Mouse (Mus musculus): ENCODE data around the gene Mbnl1.
"Not testable (repeated sequence)": the region's sequence is repeated elsewhere in the genome, so short reads cannot be mapped to it uniquely, and the experiment has no call there.

The Mbnl1 gene

DNA sequence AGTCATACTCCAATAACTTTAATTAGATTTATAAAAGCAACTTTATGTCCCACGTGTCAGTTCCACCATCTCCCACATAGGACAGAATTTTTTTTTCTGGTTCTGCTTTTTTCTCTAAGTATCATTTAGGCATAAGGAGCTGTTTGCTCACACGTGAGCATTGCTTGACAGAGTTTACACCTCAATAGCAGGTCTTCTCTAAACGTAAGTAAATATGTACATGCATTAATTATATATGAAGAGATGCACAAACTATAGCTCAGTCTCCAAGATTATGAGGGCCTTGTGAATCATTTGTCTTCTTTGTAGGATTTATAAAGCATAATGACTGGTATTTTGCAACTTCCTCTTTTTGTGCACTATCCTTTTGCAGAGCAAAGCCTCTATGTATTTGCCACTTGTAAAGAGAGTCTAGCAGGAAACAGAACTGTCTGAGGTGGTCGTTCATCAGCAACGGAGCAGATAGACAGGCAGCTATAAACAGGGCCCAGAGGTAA lies at the start of gene Mbnl1:
Gene Mbnl1, plus strand, starts transcription at position 150 of the 497 bp plus-strand sequence.
- DNase-seq (ENCODE audit: low spot score), result no peak

- DNase-seq (ENCODE audit: low spot score), result no peak
These were observed 48.5 kb upstream of the Mbnl1 start for GRCm38 (mm10) chr3:60424148-60424547.

- no peak for DNase-seq (ENCODE audit: low spot score)
These were observed 43.6 kb upstream of the Mbnl1 start for GRCm38 (mm10) chr3:60429049-60429448.

GRCm38 (mm10) chr3:60437254-60437653 lies 35.4 kb upstream of the Mbnl1 start:
- DNase-seq (ENCODE audit: low spot score), result no peak

GRCm38 (mm10) chr3:60437678-60438232 lies 34.9 kb upstream of the Mbnl1 start:
- no peak for DNase-seq (ENCODE audit: low spot score)

DNA sequence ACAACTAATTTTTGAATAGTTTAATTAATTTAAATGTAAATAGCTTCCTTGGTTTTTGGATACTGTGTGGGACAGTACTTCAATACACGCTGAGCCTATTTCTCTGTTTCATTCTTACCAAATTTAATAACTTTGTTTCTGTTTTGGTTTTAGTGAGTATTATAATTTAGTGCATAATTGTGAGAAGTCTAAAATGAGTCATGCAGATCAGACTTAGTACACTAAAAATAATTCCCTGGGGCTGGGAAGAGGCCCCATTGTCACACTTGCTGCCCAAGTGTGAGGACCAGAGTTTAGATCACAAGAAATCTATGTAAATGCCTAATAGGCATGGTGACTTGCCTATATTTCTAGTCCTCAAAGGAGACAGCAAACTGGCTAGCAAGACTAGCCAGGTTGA lies 33.9 kb upstream of the Mbnl1 start:
- DNase-seq (ENCODE audit: low spot score), result no peak

- DNase-seq (ENCODE audit: low spot score), result no peak
These were observed 10.7 kb upstream of the Mbnl1 start for GRCm38 (mm10) chr3:60461828-60462521.

GRCm38 (mm10) chr3:60468667-60469066 lies 4.0 kb upstream of the Mbnl1 start:
- DNase-seq (ENCODE audit: low spot score), result not testable (repeated sequence)

DNA sequence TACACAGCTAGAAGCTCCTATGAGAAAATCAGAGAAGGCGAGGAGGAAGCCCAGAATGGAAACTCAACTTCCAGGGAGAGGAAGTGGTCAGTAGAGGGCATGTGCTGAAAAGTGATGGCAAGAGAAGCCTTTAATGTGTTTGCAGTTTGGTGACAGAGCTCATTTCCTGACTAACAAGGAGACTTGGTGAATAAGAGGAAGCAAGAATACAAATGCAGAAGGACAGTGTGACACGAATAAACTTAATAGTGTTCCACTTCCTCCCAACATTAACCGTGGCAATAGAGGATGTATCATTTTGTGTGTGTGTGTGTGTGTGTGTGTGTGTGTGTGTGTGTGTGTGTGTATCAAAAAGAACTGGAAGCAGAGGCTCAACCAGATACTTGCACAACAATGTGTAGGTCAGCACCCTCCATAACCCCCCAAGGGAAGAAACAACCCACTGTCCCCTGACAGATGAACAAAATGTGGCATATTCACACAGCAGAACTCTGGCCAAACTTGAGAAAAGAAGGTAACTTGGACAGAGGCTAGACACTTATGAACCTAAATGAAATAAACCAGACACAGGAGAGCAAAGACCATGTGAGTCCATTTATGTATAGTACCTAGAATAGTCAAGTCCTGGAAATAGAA lies 3.3 kb upstream of the Mbnl1 start:
- not testable (repeated sequence) for DNase-seq (ENCODE audit: low spot score)

GRCm38 (mm10) chr3:60472011-60472680 lies 484 bp upstream of the Mbnl1 start:
- no peak for DNase-seq (ENCODE audit: low spot score)

GRCm38 (mm10) chr3:60473861-60474653 lies 1.4 kb downstream of the Mbnl1 start:
- no peak for DNase-seq (ENCODE audit: low spot score)

- no peak for DNase-seq (ENCODE audit: low spot score)
These were observed 2.0 kb downstream of the Mbnl1 start for GRCm38 (mm10) chr3:60474654-60474972.

- DNase-seq (ENCODE audit: low spot score), result no peak
These were observed 2.4 kb downstream of the Mbnl1 start for GRCm38 (mm10) chr3:60475055-60475454.

DNA sequence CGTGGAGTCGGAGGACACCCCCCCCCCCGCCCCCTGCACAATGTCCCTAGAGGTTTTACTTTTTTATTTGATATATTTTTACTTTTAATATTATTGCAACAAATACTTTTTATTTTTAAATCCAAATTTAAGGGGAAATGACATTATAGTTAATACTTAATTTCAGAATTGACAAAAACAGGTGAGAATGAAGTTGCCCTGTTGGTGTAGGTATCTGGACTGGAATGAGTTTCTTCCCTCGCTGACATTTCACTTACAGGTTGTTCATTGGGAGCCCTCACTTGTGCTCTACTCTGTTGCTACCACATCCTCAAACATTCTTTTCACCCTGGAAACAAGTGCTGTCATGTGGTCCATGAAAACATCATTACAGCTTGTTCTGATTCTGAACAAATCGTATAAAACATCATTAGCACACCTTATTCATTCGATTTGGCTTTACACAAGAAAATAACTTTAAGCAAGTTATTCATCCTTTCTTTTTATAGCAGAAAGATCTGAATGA lies 4.2 kb downstream of the Mbnl1 start:
- no peak for DNase-seq (ENCODE audit: low spot score)

DNA sequence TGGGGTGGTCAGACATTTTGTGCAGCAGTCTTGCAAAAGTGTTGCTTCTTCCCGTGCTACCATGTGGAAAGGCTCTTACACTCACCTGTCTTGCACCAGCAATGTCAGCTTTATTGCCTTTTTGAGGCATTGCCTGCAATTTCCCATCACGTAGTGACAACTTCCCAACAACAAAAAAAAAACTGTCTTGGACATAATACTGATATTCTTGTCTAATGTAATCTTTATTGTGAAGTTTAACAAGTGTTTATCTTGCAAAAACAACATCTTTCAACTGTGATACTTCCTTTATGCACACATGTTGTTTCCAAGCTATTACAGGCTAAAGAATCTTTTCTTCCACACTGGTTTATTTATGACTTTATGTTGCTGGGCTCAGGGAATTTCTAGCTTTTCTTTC lies 5.8 kb downstream of the Mbnl1 start:
- no peak for DNase-seq (ENCODE audit: low spot score)

- DNase-seq (ENCODE audit: low spot score), result no peak
These were observed 8.1 kb downstream of the Mbnl1 start for GRCm38 (mm10) chr3:60480716-60481115.

- no peak for DNase-seq (ENCODE audit: low spot score)
These were observed 9.2 kb downstream of the Mbnl1 start for GRCm38 (mm10) chr3:60481740-60482399.

GRCm38 (mm10) chr3:60483305-60483704 lies 10.7 kb downstream of the Mbnl1 start:
- DNase-seq (ENCODE audit: low spot score), result no peak

DNA sequence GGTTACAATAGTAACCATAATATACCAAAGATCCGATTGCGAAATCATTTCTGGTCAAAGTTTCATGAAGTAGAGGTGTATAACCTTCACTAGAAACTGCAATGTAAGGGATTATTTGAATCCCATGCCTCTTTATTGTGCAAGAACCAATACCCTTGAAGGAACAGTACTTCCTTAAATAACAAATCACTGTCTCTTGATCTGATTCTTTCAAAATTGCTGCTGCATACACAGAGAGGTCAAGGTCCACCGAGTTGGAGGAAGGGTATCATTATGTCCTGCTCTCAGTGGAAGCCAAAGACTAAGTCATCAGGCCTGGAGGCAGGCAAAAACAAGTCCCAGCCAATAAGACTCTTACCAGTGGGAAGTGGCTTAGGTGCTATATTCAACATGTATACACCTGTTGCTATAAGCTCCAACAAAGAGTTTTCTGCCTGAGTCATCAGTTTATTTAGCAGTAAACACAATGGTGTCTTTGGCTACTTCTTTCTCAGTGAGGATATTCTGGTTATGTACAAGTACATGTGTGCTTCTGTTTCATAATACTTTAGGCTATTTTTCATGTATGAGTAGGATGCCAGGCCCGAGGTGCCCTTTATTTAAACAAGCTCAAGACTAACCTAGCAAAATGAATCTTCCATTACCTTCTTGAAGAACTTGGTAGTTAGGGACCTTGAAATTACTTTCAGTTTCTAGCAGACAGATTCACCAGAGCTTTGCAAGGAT lies 13.5 kb downstream of the Mbnl1 start:
- DNase-seq (ENCODE audit: low spot score), result no peak

- no peak for DNase-seq (ENCODE audit: low spot score)
These were observed 14.1 kb downstream of the Mbnl1 start for GRCm38 (mm10) chr3:60486713-60487170.

GRCm38 (mm10) chr3:60489509-60489908 lies 16.9 kb downstream of the Mbnl1 start:
- no peak for DNase-seq (ENCODE audit: low spot score)

All from ovary, postnatal 10 days (tissue).